Mouse (Mus musculus): ENCODE measurements around the gene Aldh3b3. TPM values are rescaled to one million over a fixed set of nuclear protein-coding genes. Genes with fewer than 3 reads are reported as not detected.

Gene Aldh3b3
- total and polyA plus RNA-seq, 3 experiments, result not detected

GRCm38 (mm10) chr19:3916727-3917126 lies 41.7 kb upstream of the Aldh3b3 start:
- Histone ChIP-seq H3K27me3 (replicated peaks) (no peaks in the 10 kb centered on the region), H3K27ac (ENCODE audit: insufficient read depth, low read depth) (no peak overlapping the region), H3K4me3 (replicated peaks in 1 of 3; ENCODE audit: low read depth in 2 of 3, low read length in 2 of 3, poor library complexity in 1 of 3) (no peak overlapping the region), H3K9ac (ENCODE audit: insufficient read depth, low read depth) (no peak overlapping the region), H3K79me2 (replicated peaks; ENCODE audit: control insufficient read depth, extremely low read depth, insufficient read depth, poor library complexity, severe bottlenecking) (0 out of 2 replicates have a peak, but pooled peaks cover 5% of the 10 kb centered on the region), H3K36me3 (replicated peaks in 1 of 2; ENCODE audit: control insufficient read depth in 1 of 2, insufficient read depth in 1 of 2, low read length in 1 of 2) (peaks cover 0 to 35% of the 10 kb centered on the region in 2 experiments), H3K4me1 (ENCODE audit: control insufficient read depth in 1 of 2, insufficient read depth in 2 of 2) (peaks cover 12 to 32% of the 10 kb centered on the region in 2 experiments), H3K9me3 (replicated peaks; ENCODE audit: low read length) (no peaks in the 10 kb centered on the region), H3K4me2 (ENCODE audit: insufficient read depth, low read depth, poor library complexity, severe bottlenecking) (no peak overlapping the region)
- no peak for DNase-seq (ENCODE audit: extremely low read depth)
- TF ChIP-seq RCOR1 (conservative IDR thresholded peaks at IDR 0.05; ENCODE audit: low read depth, low read length), result no peak
- no peak for TF ChIP-seq POLR2A (IDR thresholded peaks at IDR 0.05; ENCODE audit: low read depth, low read length)
- no peak for TF ChIP-seq JUN (IDR thresholded peaks at IDR 0.05; ENCODE audit: insufficient read depth, low read depth, low read length)
- no peak for TF ChIP-seq JUND (conservative IDR thresholded peaks at IDR 0.05; ENCODE audit: low read depth, low read length)
- no peak for TF ChIP-seq CHD2 (IDR thresholded peaks at IDR 0.05; ENCODE audit: low read length)
- TF ChIP-seq MAX (IDR thresholded peaks at IDR 0.05; ENCODE audit: low read length), result no peak
- TF ChIP-seq ELF1 (IDR thresholded peaks at IDR 0.05; ENCODE audit: low read depth, low read length), result no peak
- TF ChIP-seq UBTF (IDR thresholded peaks at IDR 0.05; ENCODE audit: low read depth, low read length), result no peak
- no peak for TF ChIP-seq PAX5 (IDR thresholded peaks at IDR 0.05; ENCODE audit: low read length)
- TF ChIP-seq CHD1 (IDR thresholded peaks at IDR 0.05; ENCODE audit: low read depth, low read length), result no peak
- dilution Hi-C loops (cut with MboI; ENCODE audit: extremely low pct_ligation_motif_present, extremely low pct_unique_long_range_greater_than_20kb, low sequenced_read_pairs) (no loop called here), in situ Hi-C loops (cut with MboI; ENCODE audit: low pct_ligation_motif_present, low pct_unique_long_range_greater_than_20kb, low sequenced_read_pairs) (no loop called here)

DNA sequence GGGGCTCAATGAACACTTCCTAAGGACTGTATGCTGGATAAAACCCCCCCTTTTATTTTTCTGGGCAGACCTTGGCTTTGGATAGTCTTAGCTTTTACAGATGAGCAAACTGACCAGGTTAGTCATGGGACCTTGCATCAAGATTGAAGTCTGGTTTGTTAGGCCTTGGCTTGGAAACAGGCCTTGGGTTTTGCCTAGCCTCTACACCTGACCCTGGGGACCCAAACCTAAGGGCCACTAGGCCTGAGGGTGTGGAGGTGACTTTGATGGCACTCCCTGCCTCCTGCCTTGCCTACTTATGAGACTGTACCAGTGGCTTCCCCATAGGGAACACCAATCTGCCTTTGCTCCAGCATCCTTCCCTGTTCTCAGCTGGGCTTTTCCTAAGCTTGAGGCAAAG lies 38.5 kb upstream of the Aldh3b3 start:
- no peak overlapping the region for H3K27ac ChIP-seq (ENCODE audit: insufficient read depth, low read depth)
- TF ChIP-seq RCOR1 (conservative IDR thresholded peaks at IDR 0.05; ENCODE audit: low read depth, low read length), result no peak
- no peak for TF ChIP-seq CTCF (conservative IDR thresholded peaks at IDR 0.05 in 1 of 2, IDR thresholded peaks at IDR 0.05 in 1 of 2; ENCODE audit: low read depth in 2 of 2, low read length in 2 of 2)
- no peak for TF ChIP-seq PAX5 (IDR thresholded peaks at IDR 0.05; ENCODE audit: low read length)
- no peak for TF ChIP-seq TBP (conservative IDR thresholded peaks at IDR 0.05; ENCODE audit: low read depth, low read length)
- TF ChIP-seq HCFC1 (IDR thresholded peaks at IDR 0.05; ENCODE audit: low read depth, low read length), result no peak
- no peak for TF ChIP-seq POLR2A (IDR thresholded peaks at IDR 0.05; ENCODE audit: low read depth, low read length)
- TF ChIP-seq GABPA (IDR thresholded peaks at IDR 0.05; ENCODE audit: insufficient replicate concordance, low read depth, low read length), result no peak
- no peak for TF ChIP-seq USF2 (conservative IDR thresholded peaks at IDR 0.05; ENCODE audit: low read depth, low read length)
- no peak for TF ChIP-seq ZNF384 (IDR thresholded peaks at IDR 0.05; ENCODE audit: low read depth, low read length)
- no peak for TF ChIP-seq RAD21 (IDR thresholded peaks at IDR 0.05; ENCODE audit: low read depth, low read length)
- TF ChIP-seq KAT2A (IDR thresholded peaks at IDR 0.05; ENCODE audit: insufficient replicate concordance, low read length), result no peak
- H3K4me1 ChIP-seq (ENCODE audit: control insufficient read depth in 1 of 2, insufficient read depth in 2 of 2), result peaks cover 25 to 48% of the 10 kb centered on the region in 2 experiments
- H3K9ac ChIP-seq (ENCODE audit: insufficient read depth, low read depth), result no peak overlapping the region
- no peaks in the 10 kb centered on the region for H3K9me3 ChIP-seq (replicated peaks; ENCODE audit: low read length)
- in situ Hi-C loops (cut with MboI; ENCODE audit: low pct_ligation_motif_present, low pct_unique_long_range_greater_than_20kb, low sequenced_read_pairs), result no loop called here
- DNase-seq (ENCODE audit: extremely low read depth), result no peak
- dilution Hi-C loops (cut with MboI; ENCODE audit: extremely low pct_ligation_motif_present, extremely low pct_unique_long_range_greater_than_20kb, low sequenced_read_pairs), result no loop called here
- H3K4me2 ChIP-seq (ENCODE audit: insufficient read depth, low read depth, poor library complexity, severe bottlenecking), result no peak overlapping the region
- no peak overlapping the region for H3K4me3 ChIP-seq (replicated peaks in 1 of 3; ENCODE audit: low read depth in 2 of 3, low read length in 2 of 3, poor library complexity in 1 of 3)
- H3K36me3 ChIP-seq (replicated peaks in 1 of 2; ENCODE audit: control insufficient read depth in 1 of 2, insufficient read depth in 1 of 2, low read length in 1 of 2), result peaks cover 0 to 35% of the 10 kb centered on the region in 2 experiments
- H3K27me3 ChIP-seq (replicated peaks), result no peaks in the 10 kb centered on the region
- H3K79me2 ChIP-seq (replicated peaks; ENCODE audit: control insufficient read depth, extremely low read depth, insufficient read depth, poor library complexity, severe bottlenecking), result no peaks in the 10 kb centered on the region
